Mouse (Mus musculus) MEL (cell line): ENCODE results near the gene Arsg.

Experiments
- CHD2 ChIP-seq: IDR thresholded peaks from 2 replicates; pipeline ENCODE4 v1.6.1; 2011; ENCODE audit warnings: low read length, improper control_type of control experiment
- CTCF ChIP-seq, 3 experiments: IDR thresholded peaks in 2 of 3; conservative IDR thresholded peaks in 1 of 3; 2 replicates each; pipeline ENCODE4 v1.5.1; 2011 to 2012; ENCODE audit warnings: low read length in 3 of 3, low read depth in 2 of 3, mild to moderate bottlenecking in 2 of 3, improper control_type of control experiment in 1 of 3, inconsistent platforms in 1 of 3, mixed read lengths in 1 of 3, moderate library complexity in 1 of 3; ENCODE audit not compliant: control insufficient read depth in 1 of 3, insufficient read depth in 1 of 3, poor library complexity in 1 of 3, severe bottlenecking in 1 of 3
- GATA1 ChIP-seq: IDR thresholded peaks from 2 replicates; pipeline ENCODE4 v1.6.1; 2011; ENCODE audit warnings: low read depth, low read length, improper control_type of control experiment
- SIN3A ChIP-seq: IDR thresholded peaks from 2 replicates; pipeline ENCODE4 v1.6.1; 2012; ENCODE audit warnings: low read length, improper control_type of control experiment, inconsistent platforms
- TAL1 ChIP-seq: IDR thresholded peaks from 2 replicates; pipeline ENCODE4 v1.6.1; 2012; ENCODE audit warnings: mild to moderate bottlenecking, inconsistent platforms, low read length, moderate library complexity, mixed read lengths
- ZMIZ1 ChIP-seq: IDR thresholded peaks from 2 replicates; pipeline ENCODE4 v1.6.1; 2012; ENCODE audit warnings: low read depth, mild to moderate bottlenecking, inconsistent platforms, low read length, improper control_type of control experiment, moderate library complexity

DNA sequence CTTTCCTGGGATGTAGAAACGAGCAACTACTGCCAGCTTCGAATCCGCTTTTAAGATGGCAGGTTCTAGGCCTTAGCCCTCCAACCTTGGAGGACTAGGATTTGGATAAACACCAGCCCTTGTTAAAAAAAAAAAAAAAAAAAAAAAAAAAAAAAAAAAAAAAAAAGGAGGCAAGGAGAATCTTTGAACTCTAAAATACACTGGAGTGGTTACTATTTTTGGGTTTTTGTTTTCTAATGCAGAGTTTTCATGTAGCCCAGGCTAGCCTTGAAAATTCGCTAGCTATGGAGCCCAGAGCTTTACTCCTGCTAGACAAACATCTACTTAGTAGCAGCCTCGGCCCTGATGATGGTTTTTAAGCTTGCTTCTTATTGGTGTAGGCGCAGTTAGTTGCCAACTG lies 134.4 kb downstream of the Arsg start:
- TF ChIP-seq CHD2 (no peak), TAL1 (no peak), ZMIZ1 (no peak), CTCF (IDR thresholded peaks at IDR 0.05 in 2 of 3, conservative IDR thresholded peaks at IDR 0.05 in 1 of 3; ENCODE audit: control insufficient read depth in 1 of 3, insufficient read depth in 1 of 3, low read depth in 2 of 3, low read length in 3 of 3, poor library complexity in 1 of 3, severe bottlenecking in 1 of 3) (no peak), GATA1 (no peak), SIN3A (no peak)
